Mouse (Mus musculus) activated CD4-positive, CD25-positive, alpha-beta regulatory T cell, adult 4 months (primary cell): Measurements from ENCODE around the gene Slc17a5. TPM values are rescaled to one million over a fixed set of nuclear protein-coding genes. Genes with fewer than 3 reads are reported as not detected.

ENCODE experiments used
- ATAC-seq: one replicate; pipeline ENCODE4 v1.8.0; 2017
- polyA plus RNA-seq, 2 experiments: library from polyadenylated mRNA; unstranded; fragments of 100-300 nt; shearing (Covaris generic); gene quantifications; one replicate each; pipeline ENCODE4 v1.2.1; 2017

Gene Slc17a5
- polyA plus RNA-seq: 10 to 100 TPM in 1 of 2 experiments, 1 to 10 TPM in 1; 9.3 to 11.3 TPM

- ATAC-seq: peak; percentile 96
Observed at GRCm38 (mm10) chr9:78587914-78588313, at the start of gene Slc17a5. TSS of gene Slc17a5 (minus strand) at chr9:78588041.

GRCm38 (mm10) chr9:78633976-78634375, 46.1 kb upstream of the Slc17a5 start:
- no peak for ATAC-seq

- no peak for ATAC-seq
Observed at GRCm38 (mm10) chr9:78631755-78632434, 44.1 kb upstream of the Slc17a5 start.

- ATAC-seq: no peak
Observed at GRCm38 (mm10) chr9:78629991-78630390, 42.1 kb upstream of the Slc17a5 start.

GRCm38 (mm10) chr9:78623301-78623747, 35.5 kb upstream of the Slc17a5 start:
- ATAC-seq: no peak

- ATAC-seq: no peak
Observed at GRCm38 (mm10) chr9:78619285-78619684, 31.4 kb upstream of the Slc17a5 start.

GRCm38 (mm10) chr9:78615401-78616021, 27.7 kb upstream of the Slc17a5 start, which contains the start of gene Cd109:
TSS of gene Cd109 (plus strand) at chr9:78615546.
- ATAC-seq: no peak

GRCm38 (mm10) chr9:78614201-78614600, 26.4 kb upstream of the Slc17a5 start:
- ATAC-seq: no peak

- ATAC-seq: no peak
Observed at GRCm38 (mm10) chr9:78601046-78601730, 13.3 kb upstream of the Slc17a5 start.

GRCm38 (mm10) chr9:78599927-78600326, 12.1 kb upstream of the Slc17a5 start:
- no peak for ATAC-seq

GRCm38 (mm10) chr9:78596834-78597233, 9.0 kb upstream of the Slc17a5 start:
- peak; percentile 79 for ATAC-seq

GRCm38 (mm10) chr9:78595769-78596555, 8.1 kb upstream of the Slc17a5 start:
- no peak for ATAC-seq

- ATAC-seq: no peak
Observed at GRCm38 (mm10) chr9:78595257-78595656, 7.4 kb upstream of the Slc17a5 start.

- no peak for ATAC-seq
Observed at GRCm38 (mm10) chr9:78590471-78590870, 2.6 kb upstream of the Slc17a5 start.

GRCm38 (mm10) chr9:78588411-78589033, 681 bp upstream of the Slc17a5 start:
- ATAC-seq: no peak

- ATAC-seq: peak; percentile 17
Observed at GRCm38 (mm10) chr9:78587218-78587883, 490 bp downstream of the Slc17a5 start.

- ATAC-seq: no peak
Observed at GRCm38 (mm10) chr9:78579644-78580396, 8.0 kb downstream of the Slc17a5 start.

GRCm38 (mm10) chr9:78578824-78579223, 9.0 kb downstream of the Slc17a5 start:
- no peak for ATAC-seq

- ATAC-seq: no peak
Observed at GRCm38 (mm10) chr9:78576466-78576865, 11.4 kb downstream of the Slc17a5 start.

GRCm38 (mm10) chr9:78569934-78570333, 17.9 kb downstream of the Slc17a5 start:
- no peak for ATAC-seq

- no peak for ATAC-seq
Observed at GRCm38 (mm10) chr9:78559479-78559878, 28.4 kb downstream of the Slc17a5 start.
